In the genomic region with DNA sequence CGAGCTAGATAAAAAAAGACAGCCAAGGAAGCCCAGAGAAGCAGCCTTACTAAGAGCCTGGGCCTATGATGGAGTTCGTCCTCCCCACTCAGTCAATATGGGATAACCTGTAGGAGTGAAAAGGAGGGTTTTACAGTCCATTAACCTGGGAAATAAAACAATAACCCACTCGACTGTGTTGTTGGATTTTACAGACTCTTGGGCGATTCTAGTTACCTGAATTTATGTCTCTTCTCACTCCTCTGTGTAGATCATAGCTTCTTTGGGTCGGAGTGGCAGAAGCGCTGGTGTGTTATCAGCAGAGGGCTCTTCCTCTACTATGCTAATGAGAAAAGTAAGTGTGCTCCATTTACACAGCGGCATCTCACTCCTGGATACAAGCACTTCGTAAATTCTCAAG, we compare ENCODE assay signal across 29 mouse cellular contexts.
"Had no signal": no experiment of that assay in that cellular context is flagged by ENCODE, and none has a peak within 500 bp of the region (broad histone marks: within the 10 kb centered on the region; RNA-seq: fewer than 3 reads in every experiment).

No protein-coding gene starts in this region.

- H3K36me3 ChIP-seq: embryonic facial prominence, embryonic 10.5 days; embryonic facial prominence, embryonic 12.5 days; embryonic facial prominence, embryonic 13.5 days; embryonic facial prominence, embryonic 15.5 days; forebrain, embryonic 10.5 days; forebrain, embryonic 12.5 days; forebrain, embryonic 15.5 days had no signal

- H3K9ac ChIP-seq: embryonic facial prominence, embryonic 12.5 days; embryonic facial prominence, embryonic 13.5 days; embryonic facial prominence, embryonic 15.5 days; forebrain, embryonic 12.5 days; forebrain, embryonic 13.5 days; forebrain, embryonic 15.5 days; forebrain, postnatal 0 days had no signal

- H3K4me1 ChIP-seq: embryonic facial prominence, embryonic 12.5 days; embryonic facial prominence, embryonic 15.5 days; forebrain, embryonic 12.5 days; forebrain, embryonic 13.5 days; forebrain, embryonic 15.5 days had no signal

- DNase-seq: cerebellum, adult 2 months; cerebellum, adult 8-10 months; cerebellum, adult 9-10 months; cerebellum, adult 9-11 months; cerebellum, postnatal 10 days; cerebellum, postnatal 14 days; cerebellum, postnatal 25 days; cerebellum, postnatal 36 days; embryo, embryonic 11 days; forebrain, postnatal 0 days; gastrocnemius, adult 2 months; gastrocnemius, postnatal 10 days; gastrocnemius, postnatal 14 days; gastrocnemius, postnatal 25 days; gastrocnemius, postnatal 36 days; heart, adult 11 months; heart, adult 18-20 months; heart, adult 2 months had no signal

- H3K4me3 ChIP-seq: embryonic facial prominence, embryonic 10.5 days; embryonic facial prominence, embryonic 12.5 days; embryonic facial prominence, embryonic 13.5 days; embryonic facial prominence, embryonic 15.5 days; erythroblast, embryonic 14.5 days; forebrain, embryonic 10.5 days; forebrain, embryonic 12.5 days; forebrain, embryonic 13.5 days; forebrain, embryonic 15.5 days; gastrocnemius, adult 2 months; heart, adult 2 months had no signal

- H3K4me2 ChIP-seq: embryonic facial prominence, embryonic 12.5 days; embryonic facial prominence, embryonic 13.5 days; embryonic facial prominence, embryonic 15.5 days; forebrain, embryonic 12.5 days; forebrain, embryonic 13.5 days; forebrain, embryonic 15.5 days had no signal

- H3K9me3 ChIP-seq: embryonic facial prominence, embryonic 10.5 days; embryonic facial prominence, embryonic 12.5 days; embryonic facial prominence, embryonic 13.5 days; embryonic facial prominence, embryonic 15.5 days; forebrain, embryonic 10.5 days; forebrain, embryonic 12.5 days; forebrain, embryonic 13.5 days; forebrain, embryonic 15.5 days had no signal

- H3K27ac ChIP-seq: embryonic facial prominence, embryonic 10.5 days; embryonic facial prominence, embryonic 12.5 days; embryonic facial prominence, embryonic 13.5 days; embryonic facial prominence, embryonic 15.5 days; forebrain, embryonic 10.5 days; forebrain, embryonic 12.5 days; forebrain, embryonic 13.5 days; forebrain, embryonic 15.5 days; gastrocnemius, adult 2 months; heart, adult 2 months had no signal

- H3K27me3 ChIP-seq: embryonic facial prominence, embryonic 12.5 days; embryonic facial prominence, embryonic 15.5 days had no signal

- ATAC-seq: forebrain, embryonic 13.5 days; forebrain, embryonic 14.5 days; forebrain, embryonic 15.5 days; forebrain, embryonic 16.5 days; forebrain, postnatal 0 days had no signal
